Mouse (Mus musculus) thymus, adult 2 months (tissue): ENCODE data around the gene Cntnap2.

Source experiments
- CTCF ChIP-seq: fragments of 200-500 bp; IDR thresholded peaks from 2 replicates; pipeline ENCODE4 v1.5.1; 2012; ENCODE audit warnings: mild to moderate bottlenecking, control low read depth, low read length, moderate library complexity, borderline replicate concordance; ENCODE audit not compliant: control insufficient read depth, poor library complexity, insufficient read depth; ENCODE audit errors: extremely low read depth
- POLR2A ChIP-seq: fragments of 200-500 bp; IDR thresholded peaks from 2 replicates; pipeline ENCODE4 v1.6.1; 2012; ENCODE audit warnings: mild to moderate bottlenecking, low read length, control low read depth, moderate library complexity; ENCODE audit not compliant: control insufficient read depth, poor library complexity, insufficient read depth; ENCODE audit errors: extremely low read depth

GRCm38 (mm10) chr6:46081432-46081831, 1022.3 kb downstream of the Cntnap2 start:
- no peak for TF ChIP-seq POLR2A
- no peak for TF ChIP-seq CTCF
